Mouse (Mus musculus) large intestine, adult 2 months (tissue): ENCODE measurements around the gene Chaf1b. TPM values are rescaled to one million over a fixed set of nuclear protein-coding genes. Genes with fewer than 3 reads are reported as not detected.

ENCODE experiments used
- DNase-seq: peaks from one replicate; pipeline ENCODE4 v3.0.0-alpha.2; 2012; ENCODE audit warnings: low read depth, low spot score
- WGBS: fragments of 180-500 bp; shearing (Covaris S2); methylation state at CpG from one replicate; pipeline ENCODE4 v1.1.7; 2018; 5-methylcytosine and 5-hydroxymethylcytosine counted together
- polyA plus RNA-seq: library from polyadenylated mRNA; depleted of rRNA; stranded (reverse); fragments of >200 nt; gene quantifications from 2 replicates; pipeline ENCODE4 v1.2.3, GENCODE M21; 2012; rRNA removed

Chaf1b gene
- polyA plus RNA-seq, 1 experiment: 10.2 TPM

- WGBS: 86% methylated on average over 4 of the region's 4 CpGs
- DNase-seq: no peak
Measured at GRCm38 (mm10) chr16:93939961-93940360, 56.3 kb downstream of the Chaf1b start.

GRCm38 (mm10) chr16:93941781-93942567 is 58.3 kb downstream of the Chaf1b start:
- WGBS: 78% methylated on average over 10 of the region's 10 CpGs
- no peak for DNase-seq

- 80% methylated on average over 10 of the region's 10 CpGs for WGBS
- DNase-seq: no peak
Measured at GRCm38 (mm10) chr16:93942796-93943502, 59.2 kb downstream of the Chaf1b start.

- DNase-seq: no peak
- 85% methylated on average over 6 of the region's 6 CpGs for WGBS
Measured at GRCm38 (mm10) chr16:93944301-93944700, 60.6 kb downstream of the Chaf1b start.

- WGBS: 66% methylated on average over 4 of the region's 4 CpGs
- no peak for DNase-seq
Measured at GRCm38 (mm10) chr16:93947396-93947795, 63.7 kb downstream of the Chaf1b start.

Other genes starting within 250 kb of the Chaf1b start
- gene Cbr3, start 200.7 kb upstream of the Chaf1b start, polyA plus RNA-seq: 2.4 and 2.9 TPM in 2 replicates
- gene Dop1b, start 172.0 kb upstream of the Chaf1b start, polyA plus RNA-seq: 38.7 and 61.3 TPM in 2 replicates
- 6.1 and 8.8 TPM in 2 replicates for gene Morc3, start 51.8 kb upstream of the Chaf1b start, polyA plus RNA-seq
- 0.19 and 0.66 TPM in 2 replicates for gene Cldn14, start 124.9 kb downstream of the Chaf1b start, polyA plus RNA-seq
- gene Sim2, start 201.0 kb downstream of the Chaf1b start, polyA plus RNA-seq: not detected in 2 replicates